Mouse (Mus musculus) left cerebral cortex, adult 18-20 months (tissue): Measurements from ENCODE around the gene Ncbp3. TPM values are rescaled to one million over a fixed set of nuclear protein-coding genes. Genes with fewer than 3 reads are reported as not detected.

Experiments
- DNase-seq, 2 experiments: peaks; one replicate each; pipeline ENCODE4 v3.0.0; 2021 to 2022; ENCODE audit warnings: low spot score in 2 of 2, mixed read lengths in 1 of 2
- total RNA-seq, 2 experiments: library from RNA; stranded (reverse); gene quantifications; 2 replicates each; pipeline ENCODE4 v1.2.3; 2021

Ncbp3 gene
- total RNA-seq, 2 experiments from 2014 or later = 9.1 to 9.8 TPM

DNA sequence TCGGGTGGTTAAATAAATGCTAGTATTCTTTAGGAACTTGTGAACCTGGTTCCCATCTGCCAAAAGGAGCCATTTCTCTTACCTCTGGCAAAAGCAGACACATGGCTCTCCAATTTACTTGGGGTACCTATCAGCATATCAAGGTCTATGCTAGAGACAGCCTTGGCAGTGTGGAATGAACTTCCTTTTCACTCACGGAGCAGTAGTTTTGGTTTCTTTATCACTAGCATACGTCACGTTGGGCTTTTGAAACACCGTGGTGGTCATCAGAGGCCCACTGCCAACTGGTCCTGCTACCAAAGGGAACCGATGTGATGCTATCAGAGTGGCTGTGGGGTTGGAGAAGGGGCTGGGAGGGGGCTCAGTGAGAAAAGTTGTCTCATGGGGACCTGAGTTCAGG is 85.4 kb downstream of the Ncbp3 start:
- DNase-seq = no peak

DNA sequence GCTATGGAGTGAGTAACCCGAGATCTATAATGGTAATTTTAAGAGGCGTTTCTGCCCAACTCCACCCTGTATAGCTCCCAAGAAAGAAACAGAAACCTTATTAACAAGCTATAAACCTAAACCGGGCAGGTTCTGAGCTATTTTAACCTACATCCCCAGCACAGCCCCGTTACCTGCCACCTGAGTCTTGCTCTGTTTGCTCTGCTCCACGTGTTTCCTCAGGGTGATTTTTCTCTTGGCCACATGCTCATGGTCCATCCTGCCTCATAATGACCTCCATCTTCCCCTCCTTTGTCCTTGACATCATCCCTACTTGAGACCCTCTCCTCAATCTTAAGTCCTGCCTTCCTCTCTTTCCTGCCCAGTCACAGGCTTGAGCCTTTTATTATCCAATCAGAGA is 86.6 kb downstream of the Ncbp3 start:
- DNase-seq = no peak

DNA sequence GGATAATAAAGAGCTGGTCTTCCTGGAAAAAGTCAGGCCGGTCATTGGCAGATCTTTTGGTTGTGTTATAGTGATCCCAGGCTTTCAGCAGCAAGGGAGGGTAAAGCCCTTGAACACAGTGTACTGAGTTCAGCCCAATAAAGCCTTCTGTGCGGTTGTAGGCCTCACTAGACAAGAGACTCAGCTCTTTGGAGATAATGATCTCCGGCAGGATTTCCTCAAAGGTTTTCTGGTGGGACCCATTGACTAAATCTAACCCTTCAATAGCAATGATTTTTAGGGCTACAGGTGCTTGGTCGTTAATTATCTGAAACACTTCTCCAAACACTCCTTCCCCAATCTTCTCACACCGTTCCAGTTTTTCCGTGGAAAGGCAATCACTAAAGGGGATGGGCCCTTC is 89.0 kb downstream of the Ncbp3 start:
- no peak for DNase-seq

DNA sequence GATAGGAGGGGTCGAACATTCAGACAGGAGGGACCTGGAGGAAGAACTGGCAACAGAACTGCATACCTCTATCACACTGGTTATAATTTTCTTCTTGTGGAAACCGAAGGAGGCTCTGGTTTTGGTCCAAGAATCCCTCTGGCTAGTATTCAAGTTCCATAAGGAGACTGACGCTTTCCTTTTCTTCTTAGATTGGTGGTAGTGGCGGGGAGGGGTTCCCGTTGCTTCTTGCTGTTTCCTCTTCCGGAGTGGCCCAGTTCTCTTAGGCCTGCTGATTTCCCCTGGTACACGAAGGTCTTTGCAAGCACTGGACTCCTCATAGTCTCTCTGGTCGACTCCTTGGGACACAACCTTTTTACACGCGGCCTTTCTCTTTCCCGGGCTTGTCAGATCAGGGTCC is 89.5 kb downstream of the Ncbp3 start:
- DNase-seq = no peak

DNA sequence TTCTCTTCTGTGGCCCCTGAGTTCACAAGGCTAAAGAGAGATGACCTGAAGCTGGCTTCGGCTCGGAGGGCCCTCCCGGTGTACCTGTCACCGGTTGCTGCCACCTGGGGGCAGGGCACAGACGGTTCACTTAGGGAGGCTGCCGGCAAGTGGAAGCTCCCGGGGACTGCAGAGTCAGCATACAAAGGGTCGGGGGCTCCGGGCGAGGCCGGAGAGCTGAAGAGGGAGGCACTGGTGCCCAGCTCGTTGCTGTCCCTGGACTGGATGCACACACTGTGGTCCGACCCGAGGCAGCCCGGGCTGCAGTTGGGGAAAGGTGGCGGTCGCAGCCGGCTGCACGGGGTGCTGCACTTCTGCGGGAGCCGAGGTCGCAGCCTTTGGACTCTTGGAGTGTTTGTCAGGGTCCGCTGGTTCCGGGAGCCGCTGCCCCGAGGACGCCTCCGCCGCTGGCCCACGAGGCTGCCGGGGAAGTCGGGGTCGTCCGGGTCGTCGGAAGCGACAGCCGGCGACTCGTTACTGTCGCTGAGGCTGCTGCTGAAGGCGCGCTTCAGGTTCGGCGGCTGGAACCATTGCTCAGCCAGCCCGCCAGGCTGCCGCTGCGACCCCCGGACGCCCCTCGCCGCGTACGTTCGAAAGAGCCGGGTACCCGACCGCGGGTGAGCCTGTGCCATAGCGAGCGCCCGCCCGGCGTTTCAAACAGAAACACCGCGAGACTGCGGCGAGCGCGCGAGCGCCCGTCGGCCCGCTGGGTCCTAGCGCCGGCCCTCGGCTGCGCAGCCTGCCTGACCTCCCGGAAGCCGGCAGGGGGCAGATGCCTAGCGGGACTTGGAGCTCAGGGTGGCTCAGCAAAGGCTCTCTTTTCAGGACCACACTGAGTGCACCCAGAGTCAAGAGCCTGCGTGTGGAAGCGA is 90.3 kb downstream of the Ncbp3 start, which contains the start of gene Haspin:
Gene Haspin (minus strand): TSS at position 704 of the 911 bp plus-strand sequence.
- peak; percentile 88 to 92 for DNase-seq

Other genes with a start within 250 kb of the Ncbp3 start
- 1 to 10 TPM; 6.6 to 8.5 TPM for gene Atp2a3, start 86.6 kb upstream of the Ncbp3 start, total RNA-seq
- gene P2rx1, start 48.7 kb upstream of the Ncbp3 start, total RNA-seq = under 1 TPM; 0.26 to 0.47 TPM
- 100 to 1,000 TPM; 108 to 123 TPM for gene Camkk1, start 28.8 kb upstream of the Ncbp3 start, total RNA-seq
- gene Itgae, start 42.8 kb downstream of the Ncbp3 start, total RNA-seq = under 1 TPM in 1 of 2 experiments, not detected in 1; 0.12 TPM
- under 1 TPM; 0.12 TPM for gene Haspin, start 90.5 kb downstream of the Ncbp3 start, total RNA-seq
- under 1 TPM; 0.35 to 0.54 TPM for gene P2rx5, start 112.6 kb downstream of the Ncbp3 start, total RNA-seq
- gene Emc6, start 129.3 kb downstream of the Ncbp3 start, total RNA-seq = 10 to 100 TPM; 48.0 to 53.3 TPM
- 10 to 100 TPM in 1 of 2 experiments, 1 to 10 TPM in 1; 9.2 to 10.6 TPM for gene Tax1bp3, start 129.3 kb downstream of the Ncbp3 start, total RNA-seq
- gene Ctns, start 151.3 kb downstream of the Ncbp3 start, total RNA-seq = 10 to 100 TPM; 18.6 to 20.8 TPM
- 1 to 10 TPM; 2.8 to 2.9 TPM for gene Shpk, start 151.7 kb downstream of the Ncbp3 start, total RNA-seq
- under 1 TPM in 1 of 2 experiments, not detected in 1; 0.21 TPM for gene Trpv1, start 186.5 kb downstream of the Ncbp3 start, total RNA-seq
- under 1 TPM; 0.30 to 0.44 TPM for gene Trpv3, start 219.6 kb downstream of the Ncbp3 start, total RNA-seq